Mouse (Mus musculus) olfactory bulb, adult 2 months (tissue): ENCODE measurements around the gene Myo10. TPM values are rescaled to one million over a fixed set of nuclear protein-coding genes. Genes with fewer than 3 reads are reported as not detected.

ENCODE experiments used
- H3K27ac ChIP-seq: fragments of 200-500 bp; 2 replicates; pipeline ENCODE4 v1.5.1; 2012; ENCODE audit warnings: low read depth, low read length; ENCODE audit not compliant: insufficient read depth
- H3K4me1 ChIP-seq: fragments of 200-500 bp; 2 replicates; pipeline ENCODE4 v1.6.1; 2012; ENCODE audit warnings: low read length; ENCODE audit not compliant: control insufficient read depth, insufficient read depth
- H3K4me3 ChIP-seq: fragments of 200-500 bp; 2 replicates; pipeline ENCODE4 v1.5.1; 2012; ENCODE audit warnings: mild to moderate bottlenecking, low read depth, low read length, moderate library complexity; ENCODE audit not compliant: insufficient read depth
- CTCF ChIP-seq: fragments of 200-500 bp; IDR thresholded peaks from 2 replicates; pipeline ENCODE4 v1.5.1; 2012; ENCODE audit warnings: low read depth, mild to moderate bottlenecking, low read length, moderate library complexity; ENCODE audit not compliant: insufficient read depth
- POLR2A ChIP-seq: fragments of 200-500 bp; IDR thresholded peaks from 2 replicates; pipeline ENCODE4 v1.6.1; 2012; ENCODE audit warnings: mild to moderate bottlenecking, low read depth, low read length, moderate library complexity; ENCODE audit not compliant: insufficient read depth
- WGBS: fragments of 180-500 bp; shearing (Covaris S2); methylation state at CpG from one replicate; pipeline ENCODE4 v1.1.7; 2018; 5-methylcytosine and 5-hydroxymethylcytosine counted together
- polyA plus RNA-seq: library from polyadenylated mRNA; stranded (reverse); fragments of >200 nt; gene quantifications from 2 replicates; pipeline ENCODE4 v1.2.4, GENCODE M21; 2012; ENCODE audit warnings: low replicate concordance; ENCODE audit not compliant: missing spikeins, insufficient read depth, insufficient read length

The Myo10 gene
- polyA plus RNA-seq, 1 experiment: not detected

DNA sequence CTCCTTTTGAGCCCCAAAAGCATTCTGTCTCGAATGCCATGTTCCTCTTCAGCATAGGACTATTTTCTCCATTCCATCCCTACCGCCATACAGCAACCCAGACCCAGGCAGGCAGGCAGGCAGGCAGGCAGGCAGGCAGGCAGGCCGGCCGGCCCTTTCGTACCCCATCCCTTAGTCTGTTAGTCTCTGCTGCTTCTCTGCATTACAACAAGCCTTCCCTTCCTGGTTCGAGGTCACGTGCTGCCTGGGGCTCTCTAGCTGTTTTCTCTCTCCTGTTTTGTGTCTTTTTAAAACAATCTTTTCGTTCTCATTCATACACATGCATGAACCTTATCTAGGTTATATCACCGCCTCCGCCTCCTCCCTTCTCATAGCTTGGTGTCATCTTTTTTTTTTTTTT is 149.5 kb downstream of the Myo10 start:
- Histone ChIP-seq H3K27ac (no peak overlapping the region), H3K4me1 (peaks cover 29% of the 10 kb centered on the region), H3K4me3 (no peak overlapping the region)
- WGBS: 75% methylated on average over 10 of the region's 10 CpGs
- TF ChIP-seq POLR2A: no peak
- no peak for TF ChIP-seq CTCF

DNA sequence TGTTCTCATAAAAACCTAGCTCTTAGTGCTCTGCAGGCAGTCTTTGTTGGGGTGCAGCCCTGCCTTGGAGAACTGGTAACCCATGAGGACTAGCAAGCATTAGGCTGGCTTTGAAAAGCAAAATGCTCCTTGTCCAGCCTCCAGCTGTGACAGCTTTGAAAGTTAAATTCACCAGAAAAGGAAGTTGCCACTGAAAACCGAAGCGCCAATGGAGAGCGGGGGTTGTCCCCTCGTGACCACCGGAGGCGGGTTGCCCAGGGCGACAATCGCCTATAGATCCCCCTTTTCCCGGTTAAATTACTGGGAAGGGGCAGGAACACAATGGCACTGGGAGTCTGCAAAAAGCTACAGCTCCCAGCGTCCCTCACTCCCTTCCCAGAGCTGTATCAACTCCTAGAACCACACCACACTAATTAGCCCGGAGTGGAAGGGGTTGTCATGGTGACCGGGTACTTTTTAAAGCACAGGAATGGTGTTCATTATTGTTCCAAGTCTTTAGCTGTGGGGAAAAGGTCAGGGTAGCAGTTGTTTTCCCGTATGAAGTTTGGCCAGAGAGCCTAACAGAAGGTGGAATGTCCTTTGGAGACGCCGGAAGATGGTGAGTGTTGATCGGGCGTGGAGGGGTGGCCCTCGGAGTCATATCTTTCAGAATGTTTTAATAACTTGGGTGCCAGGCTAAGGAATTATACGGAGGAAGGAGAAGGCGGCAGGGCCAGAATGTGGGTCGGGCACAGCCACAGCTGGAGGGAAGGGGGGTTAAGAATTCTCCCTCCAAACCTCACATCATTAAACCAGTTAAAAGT is 151.6 kb downstream of the Myo10 start:
- TF ChIP-seq POLR2A: no peak
- no peak for TF ChIP-seq CTCF
- Histone ChIP-seq H3K4me3 (peak overlapping the region; percentile 60), H3K27ac (peak overlapping the region; percentile 96), H3K4me1 (peaks cover 27% of the 10 kb centered on the region)
- whole genome bisulfite sequencing: under 1% methylated on average over 21 of the region's 21 CpGs

DNA sequence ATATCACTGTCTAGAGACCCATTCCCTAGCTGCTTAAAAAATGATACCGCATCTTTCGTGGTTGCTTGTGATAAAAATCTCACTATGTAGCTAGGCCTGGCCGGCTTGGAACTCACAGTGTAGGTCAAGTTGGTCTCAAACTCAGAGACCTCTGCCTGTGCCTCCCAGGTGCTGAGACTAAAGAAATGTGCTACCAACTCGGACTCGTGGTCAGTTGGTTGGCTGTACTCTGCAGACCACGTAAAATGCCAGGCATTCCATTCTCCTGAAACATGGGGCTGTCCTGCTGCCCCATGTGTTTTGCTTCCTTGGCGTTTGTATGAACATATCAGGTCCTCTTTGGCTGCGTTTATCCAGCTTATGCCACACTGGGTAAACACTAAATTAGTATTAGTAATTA is 156.6 kb downstream of the Myo10 start:
- no peak for TF ChIP-seq POLR2A
- TF ChIP-seq CTCF: no peak
- Histone ChIP-seq H3K27ac (no peak overlapping the region), H3K4me1 (peaks cover 33% of the 10 kb centered on the region), H3K4me3 (no peak overlapping the region)
- 57% methylated on average over 8 of the region's 8 CpGs for WGBS

DNA sequence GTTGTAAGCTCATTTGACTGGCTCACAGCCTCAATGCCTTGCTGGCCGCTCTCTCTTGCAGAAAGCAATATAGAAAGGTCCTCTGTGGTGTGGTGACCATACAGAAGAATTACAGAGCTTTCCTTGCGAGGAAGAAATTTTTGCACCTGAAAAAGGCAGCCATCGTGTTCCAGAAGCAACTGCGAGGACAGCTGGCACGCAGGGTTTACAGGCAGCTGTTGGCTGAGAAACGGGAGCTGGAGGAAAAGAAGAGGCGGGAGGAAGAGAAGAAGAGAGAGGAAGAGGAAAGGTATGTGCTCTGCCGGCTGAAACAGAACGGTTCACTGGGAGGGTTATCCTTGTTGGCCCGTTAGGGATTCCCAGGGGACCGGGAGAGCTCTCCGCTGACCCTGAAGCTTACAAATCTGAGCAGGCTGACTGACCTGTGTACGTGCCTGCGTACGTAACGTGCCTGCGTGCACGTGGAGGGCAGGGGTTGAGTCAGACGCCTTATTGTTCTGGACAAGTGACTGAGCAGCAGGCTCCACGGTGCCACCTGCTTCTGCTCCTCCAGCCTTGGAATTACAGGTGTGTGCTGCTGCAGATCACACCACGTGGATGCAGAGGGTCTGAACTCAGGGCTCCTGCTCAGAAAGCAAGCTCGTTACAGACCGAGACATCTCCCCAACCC is 157.3 kb downstream of the Myo10 start:
- Histone ChIP-seq H3K27ac (no peak overlapping the region), H3K4me3 (no peak overlapping the region), H3K4me1 (peaks cover 33% of the 10 kb centered on the region)
- TF ChIP-seq POLR2A (no peak), CTCF (0 out of 2 replicates have a peak, but pooled peaks have one; percentile 14)
- WGBS: 62% methylated on average over 23 of the region's 23 CpGs

DNA sequence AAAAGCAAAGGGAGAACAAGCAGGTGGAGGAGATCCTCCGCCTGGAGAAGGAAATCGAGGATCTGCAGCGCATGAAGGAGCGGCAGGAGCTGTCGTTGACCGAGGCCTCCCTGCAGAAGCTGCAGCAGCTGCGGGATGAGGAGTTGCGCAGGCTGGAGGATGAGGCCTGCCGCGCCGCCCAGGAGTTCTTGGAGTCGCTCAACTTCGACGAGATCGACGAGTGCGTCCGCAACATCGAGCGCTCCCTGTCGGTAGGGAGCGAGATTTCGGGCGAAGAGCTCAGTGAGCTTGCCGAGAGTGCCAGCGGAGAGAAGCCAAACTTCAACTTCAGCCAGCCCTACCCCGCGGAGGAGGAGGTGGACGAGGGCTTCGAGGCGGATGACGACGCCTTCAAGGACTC is 158.7 kb downstream of the Myo10 start:
- no peak overlapping the region for H3K4me3 ChIP-seq
- 90% methylated on average over 33 of the region's 33 CpGs for WGBS
- peaks cover 42% of the 10 kb centered on the region for H3K4me1 ChIP-seq
- TF ChIP-seq POLR2A (no peak), CTCF (no peak)
- no peak overlapping the region for H3K27ac ChIP-seq

DNA sequence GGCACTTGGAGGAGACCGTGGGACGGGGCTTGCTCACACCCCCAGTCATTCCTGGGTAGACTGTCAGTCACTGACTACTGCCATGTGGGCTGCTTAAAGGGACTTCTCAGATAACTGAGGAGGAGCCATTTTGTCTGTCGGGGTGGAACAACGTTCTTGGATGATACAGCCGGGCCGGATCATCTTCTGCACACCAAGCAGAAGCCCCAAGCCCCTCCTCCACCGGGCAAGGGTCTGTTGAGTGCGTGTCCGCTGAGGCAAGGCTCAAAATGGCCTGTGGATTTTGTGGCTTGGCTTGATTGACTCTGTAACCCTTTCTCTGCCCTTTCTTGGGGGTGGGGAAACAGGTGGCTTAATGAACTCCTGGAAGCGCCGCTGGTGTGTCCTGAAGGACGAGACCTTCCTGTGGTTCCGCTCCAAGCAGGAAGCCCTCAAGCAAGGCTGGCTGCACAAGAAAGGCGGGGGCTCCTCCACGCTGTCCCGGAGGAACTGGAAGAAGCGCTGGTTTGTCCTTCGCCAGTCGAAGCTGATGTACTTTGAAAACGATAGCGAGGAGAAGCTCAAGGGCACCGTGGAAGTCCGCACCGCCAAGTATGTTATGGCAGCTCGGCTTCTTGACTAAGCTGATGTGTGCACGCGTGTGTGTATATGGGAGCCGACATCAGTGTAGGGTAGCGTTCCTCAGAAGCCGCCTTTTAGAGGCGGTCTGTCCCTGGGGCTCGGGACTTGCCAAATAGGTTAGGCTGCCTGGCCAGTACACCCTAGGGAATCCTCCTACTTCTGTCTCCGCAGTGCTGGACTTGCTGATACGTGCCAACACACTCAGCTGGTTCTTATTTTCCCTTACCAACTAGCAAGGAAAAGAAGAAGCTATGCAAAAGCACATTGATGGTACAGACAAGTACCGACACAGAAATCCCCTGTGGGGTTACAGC is 163.4 kb downstream of the Myo10 start:
- Histone ChIP-seq H3K4me1 (peaks cover 42% of the 10 kb centered on the region), H3K27ac (no peak overlapping the region), H3K4me3 (no peak overlapping the region)
- TF ChIP-seq POLR2A: no peak
- TF ChIP-seq CTCF: no peak
- whole genome bisulfite sequencing: 82% methylated on average over 35 of the region's 35 CpGs

DNA sequence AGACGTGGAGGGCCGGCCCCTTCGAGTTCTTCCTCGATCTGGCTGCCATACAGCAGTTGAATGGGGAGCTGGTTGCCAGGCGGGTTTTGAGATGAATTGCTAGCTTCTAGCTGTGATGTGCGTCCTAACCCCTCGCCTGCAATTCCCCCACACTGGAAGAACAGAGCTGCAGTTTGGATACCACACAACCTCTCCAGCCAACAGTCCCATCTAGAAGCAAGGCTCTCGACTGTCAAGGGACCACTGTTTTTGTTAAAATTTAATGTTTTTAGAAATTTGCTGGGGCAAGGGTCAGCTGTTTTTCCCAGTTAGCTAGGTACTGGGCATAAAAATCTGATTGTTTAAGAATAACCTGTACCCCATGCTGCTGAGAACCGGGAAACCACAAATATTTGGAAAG is 165.1 kb downstream of the Myo10 start:
- TF ChIP-seq CTCF (no peak), POLR2A (no peak)
- Histone ChIP-seq H3K27ac (no peak overlapping the region), H3K4me3 (no peak overlapping the region), H3K4me1 (peaks cover 32% of the 10 kb centered on the region)
- WGBS: 40% methylated on average over 9 of the region's 9 CpGs

DNA sequence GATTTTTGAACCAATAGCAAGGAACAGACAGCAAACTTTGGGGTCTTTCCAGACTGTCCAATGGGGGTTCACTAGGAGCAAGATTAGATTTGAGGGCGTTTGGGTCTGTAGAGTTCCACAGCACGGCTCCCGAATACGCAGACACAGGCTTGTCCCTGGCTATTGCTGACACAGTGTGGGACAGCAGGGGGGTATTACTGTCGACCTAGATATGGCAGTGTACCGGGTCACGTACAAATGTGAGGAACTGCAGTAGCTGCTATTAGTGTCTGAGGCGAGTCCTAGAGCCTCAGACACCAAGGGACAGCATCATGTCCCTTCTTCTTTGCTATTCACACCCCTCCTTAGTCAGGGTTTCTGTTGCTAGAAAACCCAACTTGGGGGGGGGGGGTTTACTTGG is 165.6 kb downstream of the Myo10 start:
- Histone ChIP-seq H3K4me3 (no peak overlapping the region), H3K4me1 (peaks cover 29% of the 10 kb centered on the region), H3K27ac (0 out of 2 replicates have a peak overlapping the region, but pooled peaks have one; percentile 0)
- WGBS: 59% methylated on average over 8 of the region's 8 CpGs
- TF ChIP-seq POLR2A: no peak
- TF ChIP-seq CTCF: no peak
